Mouse (Mus musculus) embryo, embryonic 11 days (tissue): ENCODE measurements around the gene Gm21973.

Source experiments
- DNase-seq: peaks from one replicate; pipeline ENCODE4 v3.0.0-alpha.2; 2015

Gm21973 gene

GRCm38 (mm10) chr15:10325080-10325479, at the start of gene Gm21973:
Gm21973 (plus strand) TSS chr15:10325380.
- no peak for DNase-seq

- no peak for DNase-seq
These were observed 48.8 kb upstream of the Gm21973 start for GRCm38 (mm10) chr15:10276386-10276785.

- no peak for DNase-seq
These were observed 47.7 kb upstream of the Gm21973 start for GRCm38 (mm10) chr15:10277461-10277860.

- DNase-seq, result no peak
These were observed 43.6 kb upstream of the Gm21973 start for GRCm38 (mm10) chr15:10281546-10281945.

GRCm38 (mm10) chr15:10283661-10284060, 41.5 kb upstream of the Gm21973 start:
- DNase-seq, result no peak

- no peak for DNase-seq
These were observed 28.6 kb upstream of the Gm21973 start for GRCm38 (mm10) chr15:10296570-10296969.

GRCm38 (mm10) chr15:10298058-10298457, 27.1 kb upstream of the Gm21973 start:
- DNase-seq, result no peak

GRCm38 (mm10) chr15:10299467-10299866, 25.7 kb upstream of the Gm21973 start:
- DNase-seq, result no peak

GRCm38 (mm10) chr15:10306461-10306860, 18.7 kb upstream of the Gm21973 start:
- DNase-seq, result no peak

- DNase-seq, result no peak
These were observed 13.4 kb upstream of the Gm21973 start for GRCm38 (mm10) chr15:10311826-10312225.

- peak; percentile 63 for DNase-seq
These were observed 11.4 kb upstream of the Gm21973 start for GRCm38 (mm10) chr15:10313522-10314455.

GRCm38 (mm10) chr15:10330626-10331025, 5.4 kb downstream of the Gm21973 start:
- DNase-seq, result no peak

GRCm38 (mm10) chr15:10332566-10332965, 7.4 kb downstream of the Gm21973 start:
- no peak for DNase-seq

- DNase-seq, result no peak
These were observed 13.4 kb downstream of the Gm21973 start for GRCm38 (mm10) chr15:10338606-10339005.

- DNase-seq, result no peak
These were observed 21.9 kb downstream of the Gm21973 start for GRCm38 (mm10) chr15:10347044-10347443.

- no peak for DNase-seq
These were observed 33.1 kb downstream of the Gm21973 start, which contains the start of gene Agxt2 for GRCm38 (mm10) chr15:10358039-10358948. Agxt2 (plus strand) TSS chr15:10358532.

- DNase-seq, result no peak
These were observed 41.2 kb downstream of the Gm21973 start for GRCm38 (mm10) chr15:10366331-10366730.

- no peak for DNase-seq
These were observed 50.2 kb downstream of the Gm21973 start for GRCm38 (mm10) chr15:10375404-10375803.

GRCm38 (mm10) chr15:10378338-10378959, 53.3 kb downstream of the Gm21973 start:
- no peak for DNase-seq

GRCm38 (mm10) chr15:10379757-10380458, 54.7 kb downstream of the Gm21973 start:
- no peak for DNase-seq

- DNase-seq, result no peak
These were observed 62.1 kb downstream of the Gm21973 start for GRCm38 (mm10) chr15:10387263-10387662.

- DNase-seq, result no peak
These were observed 74.6 kb downstream of the Gm21973 start for GRCm38 (mm10) chr15:10399795-10400194.
